In the genomic region with DNA sequence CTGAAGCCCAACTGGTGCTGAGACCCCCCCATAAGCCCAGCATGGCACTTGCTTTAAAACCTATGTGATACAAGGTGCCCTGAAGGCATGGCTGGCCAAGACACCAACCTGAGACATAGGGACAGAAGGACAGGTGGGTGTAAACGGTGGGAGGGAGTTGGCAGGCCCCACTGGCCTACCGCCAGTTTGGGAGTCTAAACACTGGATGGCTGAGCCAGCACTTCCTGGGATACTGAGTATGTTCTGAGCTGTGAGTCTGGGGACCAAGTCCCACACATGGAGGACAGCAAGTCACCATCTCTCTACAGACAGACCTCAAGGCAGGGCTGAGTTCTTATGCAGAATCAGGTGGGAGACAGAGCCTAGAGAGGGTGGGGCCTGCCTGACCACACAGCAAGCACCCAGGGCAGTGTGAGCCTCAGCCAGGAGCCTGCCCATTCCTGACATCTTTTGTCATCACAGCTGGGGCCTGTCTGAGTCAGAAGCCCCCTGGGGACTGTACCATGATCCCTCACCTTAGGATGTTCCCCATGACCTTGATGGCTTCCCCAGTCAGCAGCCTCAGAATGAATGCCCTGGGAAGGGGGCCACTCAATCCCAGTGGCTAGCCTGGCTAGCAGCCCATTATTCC, we compare ENCODE assay signal across 9 mouse cellular contexts. TPM values are rescaled to one million over a fixed set of nuclear protein-coding genes. Genes with fewer than 3 reads are reported as not detected.
A peak's percentile ranks its signal among the peaks of the same experiment; 100 is the strongest.
DNase-seq lines count a peak whose midpoint lies in the region; ATAC-seq and TF ChIP-seq lines count a peak whose summit lies in the region.
"Had no signal": no experiment of that assay in that cellular context is flagged by ENCODE, and none has a peak within 500 bp of the region (broad histone marks: within the 10 kb centered on the region; RNA-seq: fewer than 3 reads in every experiment).

No protein-coding gene starts in this region.

- H3K4me1 ChIP-seq in forebrain, embryonic 10.5 days: peaks cover 99% of the 10 kb centered on the region
- H3K4me1 ChIP-seq in forebrain, embryonic 11.5 days (replicated peaks; ENCODE audit: control insufficient read depth, insufficient read depth, low read length): peaks cover 36% of the 10 kb centered on the region
- no peaks in the 10 kb centered on the region for H3K4me1 ChIP-seq in lung, postnatal 0 days (ENCODE audit: insufficient read depth, low read depth, low read length)
- peaks cover 68% of the 10 kb centered on the region for H3K4me1 ChIP-seq in forebrain, embryonic 15.5 days
- peaks cover 12% of the 10 kb centered on the region; the same call in 1 of the 2 replicates for H3K4me1 ChIP-seq in midbrain, embryonic 15.5 days
- H3K4me1 ChIP-seq in intestine, embryonic 16.5 days (ENCODE audit: control insufficient read depth, insufficient read depth, low read length): 0 out of 2 replicates have a peak, but pooled peaks cover 4% of the 10 kb centered on the region

- peak overlapping the region; percentile 73 for H3K27ac ChIP-seq in forebrain, embryonic 10.5 days
- no peak overlapping the region for H3K27ac ChIP-seq in forebrain, embryonic 11.5 days (ENCODE audit: low read depth, low read length)
- 0 out of 2 replicates have a peak overlapping the region, but pooled peaks have one; percentile 43 for H3K27ac ChIP-seq in lung, postnatal 0 days (ENCODE audit: low read length)
- H3K27ac ChIP-seq in forebrain, embryonic 15.5 days (replicated peaks): peak overlapping the region; percentile 66
- H3K27ac ChIP-seq in midbrain, embryonic 15.5 days: 0 out of 2 replicates have a peak overlapping the region, but pooled peaks have one; percentile 12
- H3K27ac ChIP-seq in intestine, embryonic 16.5 days (ENCODE audit: low read length): no peak overlapping the region

- no peak overlapping the region; the same call in 1 of the 2 replicates for H3K9ac ChIP-seq in forebrain, embryonic 11.5 days (ENCODE audit: low read length)
- no peak overlapping the region for H3K9ac ChIP-seq in lung, postnatal 0 days (replicated peaks; ENCODE audit: low read depth)
- no peak overlapping the region for H3K9ac ChIP-seq in forebrain, embryonic 15.5 days (replicated peaks)
- no peak overlapping the region for H3K9ac ChIP-seq in midbrain, embryonic 15.5 days
- H3K9ac ChIP-seq in intestine, embryonic 16.5 days (ENCODE audit: low read depth, low read length): no peak overlapping the region

- peaks cover 38% of the 10 kb centered on the region for H3K27me3 ChIP-seq in forebrain, embryonic 10.5 days (ENCODE audit: poor library complexity, severe bottlenecking)
- H3K27me3 ChIP-seq in forebrain, embryonic 11.5 days (ENCODE audit: control insufficient read depth, insufficient read depth, low read length): no peaks in the 10 kb centered on the region
- no peaks in the 10 kb centered on the region for H3K27me3 ChIP-seq in lung, postnatal 0 days (replicated peaks; ENCODE audit: insufficient read depth, low read length)
- no peaks in the 10 kb centered on the region for H3K27me3 ChIP-seq in forebrain, embryonic 15.5 days
- H3K27me3 ChIP-seq in midbrain, embryonic 15.5 days (replicated peaks): peaks cover 5% of the 10 kb centered on the region
- H3K27me3 ChIP-seq in intestine, embryonic 16.5 days (replicated peaks; ENCODE audit: control insufficient read depth, insufficient read depth, low read length): peaks cover 14% of the 10 kb centered on the region

- H3K4me2 ChIP-seq in forebrain, embryonic 11.5 days (ENCODE audit: low read depth, low read length, severe bottlenecking): no peak overlapping the region
- no peak overlapping the region for H3K4me2 ChIP-seq in lung, postnatal 0 days (replicated peaks; ENCODE audit: low read depth, low read length)
- no peak overlapping the region for H3K4me2 ChIP-seq in forebrain, embryonic 15.5 days (replicated peaks)
- no peak overlapping the region for H3K4me2 ChIP-seq in midbrain, embryonic 15.5 days
- H3K4me2 ChIP-seq in intestine, embryonic 16.5 days (ENCODE audit: low read depth, low read length): no peak overlapping the region

- no peak for ATAC-seq in forebrain, embryonic 11.5 days (replicated peaks; ENCODE audit: low FRiP score)
- ATAC-seq in lung, postnatal 0 days: peak; percentile 18; the same call in 1 of the 2 replicates
- peak; percentile 57 for ATAC-seq in forebrain, embryonic 15.5 days (replicated peaks)
- ATAC-seq in midbrain, embryonic 15.5 days (replicated peaks): 0 out of 2 replicates have a peak, but pooled peaks have one; percentile 25
- ATAC-seq in intestine, embryonic 16.5 days: no peak

- H3K9me3 ChIP-seq in forebrain, embryonic 10.5 days: no peaks in the 10 kb centered on the region
- no peaks in the 10 kb centered on the region for H3K9me3 ChIP-seq in forebrain, embryonic 11.5 days (ENCODE audit: control insufficient read depth, low read length)
- no peaks in the 10 kb centered on the region for H3K9me3 ChIP-seq in lung, postnatal 0 days (ENCODE audit: low read length)
- no peaks in the 10 kb centered on the region for H3K9me3 ChIP-seq in forebrain, embryonic 15.5 days
- no peaks in the 10 kb centered on the region for H3K9me3 ChIP-seq in midbrain, embryonic 15.5 days
- no peaks in the 10 kb centered on the region for H3K9me3 ChIP-seq in intestine, embryonic 16.5 days (ENCODE audit: control insufficient read depth, low read length)

- no peak for DNase-seq in forebrain, embryonic 10.5 days (ENCODE audit: extremely low spot score, low spot score)
- no peak for DNase-seq in forebrain, embryonic 11.5 days (ENCODE audit: low spot score)
- DNase-seq in lung, postnatal 0 days (ENCODE audit: low spot score): no peak
- no peak for DNase-seq in lung, postnatal 36 days
- DNase-seq in adrenal gland, postnatal 14 days: no peak
- DNase-seq: cerebellum, postnatal 36 days had no signal

- H3K36me3 ChIP-seq in forebrain, embryonic 10.5 days (replicated peaks): peaks cover 53% of the 10 kb centered on the region
- H3K36me3 ChIP-seq in forebrain, embryonic 11.5 days (ENCODE audit: control insufficient read depth, insufficient read depth, low read length): no peaks in the 10 kb centered on the region
- no peaks in the 10 kb centered on the region for H3K36me3 ChIP-seq in lung, postnatal 0 days (ENCODE audit: insufficient read depth, low read length)
- no peaks in the 10 kb centered on the region for H3K36me3 ChIP-seq in forebrain, embryonic 15.5 days
- no peaks in the 10 kb centered on the region for H3K36me3 ChIP-seq in midbrain, embryonic 15.5 days (replicated peaks)
- no peaks in the 10 kb centered on the region for H3K36me3 ChIP-seq in intestine, embryonic 16.5 days (ENCODE audit: control insufficient read depth, insufficient read depth, low read length)

- WGBS in forebrain, embryonic 10.5 days: 78% methylated on average over 2 of the region's 2 CpGs
- 83% methylated on average over 2 of the region's 2 CpGs for WGBS in forebrain, embryonic 11.5 days
- 35% methylated on average over 2 of the region's 2 CpGs for WGBS in lung, postnatal 0 days
- 46% methylated on average over 2 of the region's 2 CpGs for WGBS in forebrain, embryonic 15.5 days
- WGBS in midbrain, embryonic 15.5 days: 62% methylated on average over 2 of the region's 2 CpGs
- 71% methylated on average over 2 of the region's 2 CpGs for WGBS in intestine, embryonic 16.5 days

- no peak overlapping the region for H3K4me3 ChIP-seq in forebrain, embryonic 10.5 days
- H3K4me3 ChIP-seq in forebrain, embryonic 11.5 days (ENCODE audit: low read depth, low read length): no peak overlapping the region
- no peak overlapping the region for H3K4me3 ChIP-seq in lung, postnatal 0 days (ENCODE audit: low read depth, low read length)
- no peak overlapping the region for H3K4me3 ChIP-seq in forebrain, embryonic 15.5 days
- no peak overlapping the region for H3K4me3 ChIP-seq in midbrain, embryonic 15.5 days
- no peak overlapping the region for H3K4me3 ChIP-seq in intestine, embryonic 16.5 days (ENCODE audit: low read length)

- TF ChIP-seq CTCF in lung, postnatal 0 days (IDR thresholded peaks at IDR 0.05): no peak

- TF ChIP-seq EP300 in lung, postnatal 0 days (IDR thresholded peaks at IDR 0.05): no peak

RNA-seq across cellular contexts. Expression of gene Wnt7b, which starts 13.0 kb away (rescaled TPM):
- 126 and 134 TPM in 2 replicates for polyA plus RNA-seq in forebrain, embryonic 10.5 days (2016; fragmentation: Nextera tagmentation; extraction: Ambion mirVana)
- polyA plus RNA-seq in forebrain, embryonic 11.5 days (2014; fragmentation: Nextera tagmentation; extraction: Ambion mirVana): 146 and 153 TPM in 2 replicates
- polyA plus RNA-seq in lung, postnatal 0 days (2015; fragmentation: Nextera tagmentation; extraction: Ambion mirVana): 11.3 and 14.9 TPM in 2 replicates
- 132 and 133 TPM in 2 replicates for polyA plus RNA-seq in forebrain, embryonic 15.5 days (2015; fragmentation: Nextera tagmentation; extraction: Ambion mirVana)
- 33.2 and 35.0 TPM in 2 replicates for polyA plus RNA-seq in midbrain, embryonic 15.5 days (2015; fragmentation: Nextera tagmentation; extraction: Ambion mirVana)
- 0.66 and 0.71 TPM in 2 replicates for polyA plus RNA-seq in intestine, embryonic 16.5 days (2015; fragmentation: Nextera tagmentation; extraction: Ambion mirVana)
- total RNA-seq in adrenal gland, postnatal 14 days (2021): 0.30 and 0.75 TPM in 2 replicates

Comparison
In these comparisons a context has a peak if more than half of its experiments do, and no peak if none do; other contexts are left out.
1. H3K27ac ChIP-seq: peak in forebrain, embryonic 10.5 days (single experiment), lung, postnatal 0 days (single experiment), forebrain, embryonic 15.5 days (single experiment) and midbrain, embryonic 15.5 days (single experiment); none in forebrain, embryonic 11.5 days (single experiment) and intestine, embryonic 16.5 days (single experiment).
2. ATAC-seq: peak in lung, postnatal 0 days (single experiment), forebrain, embryonic 15.5 days (single experiment) and midbrain, embryonic 15.5 days (single experiment); none in forebrain, embryonic 11.5 days (single experiment) and intestine, embryonic 16.5 days (single experiment).